Comparison of ENCODE assay signal across 7 mouse cellular contexts in the genomic region with DNA sequence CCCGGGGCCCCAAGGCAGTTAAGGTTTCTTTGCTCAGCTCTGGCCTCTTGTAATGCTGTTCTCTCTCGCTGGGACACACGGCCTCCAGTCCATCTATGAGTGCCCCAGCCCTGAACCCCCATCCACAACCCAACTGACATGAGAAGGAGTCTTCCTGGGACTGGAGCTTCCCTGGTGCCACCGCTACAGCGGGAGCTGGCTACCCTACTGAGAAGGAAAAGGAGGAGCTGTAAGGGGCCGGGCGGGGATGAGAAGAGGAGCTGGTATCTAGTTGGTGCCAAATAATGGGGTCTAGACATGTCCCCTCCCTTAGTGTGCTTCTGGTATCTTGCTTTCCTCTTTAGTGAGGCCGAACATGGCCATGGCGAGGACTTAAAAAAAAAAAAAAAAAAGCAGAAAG.
DNase-seq lines count a peak whose midpoint lies in the region; ATAC-seq and TF ChIP-seq lines count a peak whose summit lies in the region.

No protein-coding gene starts in this region.

- H3K4me2 ChIP-seq in lung, embryonic 16.5 days (ENCODE audit: low read depth, low read length): peak overlapping the region; percentile 43
- peak overlapping the region; percentile 55 for H3K4me2 ChIP-seq in embryonic facial prominence, embryonic 12.5 days (replicated peaks)
- peak overlapping the region; percentile 92 for H3K4me2 ChIP-seq in hindbrain, postnatal 0 days (ENCODE audit: low read depth, low read length)
- peak overlapping the region; percentile 90 for H3K4me2 ChIP-seq in neural tube, embryonic 15.5 days

- no peak overlapping the region for H3K9ac ChIP-seq in lung, embryonic 16.5 days (ENCODE audit: low read length)
- no peak overlapping the region; the same call in 1 of the 2 replicates for H3K9ac ChIP-seq in embryonic facial prominence, embryonic 12.5 days
- H3K9ac ChIP-seq in hindbrain, postnatal 0 days (replicated peaks; ENCODE audit: low read length): peak overlapping the region; percentile 70
- peak overlapping the region; percentile 84 for H3K9ac ChIP-seq in neural tube, embryonic 15.5 days (replicated peaks)

- 6% methylated on average over 7 of the region's 9 CpGs for WGBS in lung, embryonic 16.5 days
- WGBS in embryonic facial prominence, embryonic 12.5 days: 5% methylated on average over 9 of the region's 9 CpGs
- 8% methylated on average over 9 of the region's 9 CpGs for WGBS in hindbrain, postnatal 0 days
- 5% methylated on average over 9 of the region's 9 CpGs for WGBS in neural tube, embryonic 15.5 days

- no peaks in the 10 kb centered on the region for H3K4me1 ChIP-seq in lung, embryonic 16.5 days (replicated peaks; ENCODE audit: control insufficient read depth, insufficient read depth, low read length)
- 0 out of 2 replicates have a peak, but pooled peaks cover 3% of the 10 kb centered on the region for H3K4me1 ChIP-seq in embryonic facial prominence, embryonic 12.5 days
- H3K4me1 ChIP-seq in hindbrain, postnatal 0 days (ENCODE audit: insufficient read depth, low read length): 0 out of 2 replicates have a peak, but pooled peaks cover 12% of the 10 kb centered on the region
- peaks cover 33% of the 10 kb centered on the region for H3K4me1 ChIP-seq in neural tube, embryonic 15.5 days

- H3K9me3 ChIP-seq in lung, embryonic 16.5 days (ENCODE audit: control insufficient read depth, low read length): no peaks in the 10 kb centered on the region
- no peaks in the 10 kb centered on the region for H3K9me3 ChIP-seq in embryonic facial prominence, embryonic 12.5 days
- H3K9me3 ChIP-seq in hindbrain, postnatal 0 days (ENCODE audit: low read length): no peaks in the 10 kb centered on the region
- no peaks in the 10 kb centered on the region for H3K9me3 ChIP-seq in neural tube, embryonic 15.5 days (replicated peaks)

- H3K4me3 ChIP-seq in lung, embryonic 16.5 days (ENCODE audit: low read length): peak overlapping the region; percentile 17; the same call in 1 of the 2 replicates
- H3K4me3 ChIP-seq in embryonic facial prominence, embryonic 12.5 days: 0 out of 2 replicates have a peak overlapping the region, but pooled peaks have one; percentile 30
- peak overlapping the region; percentile 52 for H3K4me3 ChIP-seq in hindbrain, postnatal 0 days (ENCODE audit: low read length)
- H3K4me3 ChIP-seq in neural tube, embryonic 15.5 days (replicated peaks): peak overlapping the region; percentile 57

- H3K27ac ChIP-seq in lung, embryonic 16.5 days (ENCODE audit: low read length): no peak overlapping the region
- no peak overlapping the region for H3K27ac ChIP-seq in embryonic facial prominence, embryonic 12.5 days
- peak overlapping the region; percentile 67; the same call in 1 of the 2 replicates for H3K27ac ChIP-seq in hindbrain, postnatal 0 days
- peak overlapping the region; percentile 74 for H3K27ac ChIP-seq in neural tube, embryonic 15.5 days (replicated peaks)

- H3K36me3 ChIP-seq in lung, embryonic 16.5 days (ENCODE audit: control insufficient read depth, insufficient read depth, low read length): no peaks in the 10 kb centered on the region
- H3K36me3 ChIP-seq in embryonic facial prominence, embryonic 12.5 days: no peaks in the 10 kb centered on the region
- no peaks in the 10 kb centered on the region for H3K36me3 ChIP-seq in hindbrain, postnatal 0 days (ENCODE audit: insufficient read depth, low read length)
- no peaks in the 10 kb centered on the region for H3K36me3 ChIP-seq in neural tube, embryonic 15.5 days

- peaks cover 19% of the 10 kb centered on the region for H3K27me3 ChIP-seq in lung, embryonic 16.5 days (ENCODE audit: control insufficient read depth, insufficient read depth, low read depth, low read length)
- H3K27me3 ChIP-seq in embryonic facial prominence, embryonic 12.5 days: peaks cover 43% of the 10 kb centered on the region
- H3K27me3 ChIP-seq in hindbrain, postnatal 0 days (ENCODE audit: insufficient read depth, low read length): no peaks in the 10 kb centered on the region
- H3K27me3 ChIP-seq in neural tube, embryonic 15.5 days (replicated peaks): no peaks in the 10 kb centered on the region; the same call in 1 of the 2 replicates

- no peak for DNase-seq in lung, postnatal 36 days
- no peak for DNase-seq in hindbrain, postnatal 0 days (ENCODE audit: low spot score)
- no peak for DNase-seq in gastrocnemius, postnatal 4 days (ENCODE audit: low spot score in 2 of 2)
- no peak for DNase-seq in lung, postnatal 10 days

- no peak for ATAC-seq in lung, embryonic 16.5 days (ENCODE audit: low read depth)
- no peak for ATAC-seq in embryonic facial prominence, embryonic 12.5 days (ENCODE audit: insufficient number of reproducible peaks, insufficient read depth, low FRiP score, low TSS enrichment)
- peak; percentile 41 for ATAC-seq in hindbrain, postnatal 0 days
- ATAC-seq in neural tube, embryonic 15.5 days (ENCODE audit: low FRiP score): peak; percentile 42

- no peak for TF ChIP-seq CTCF in hindbrain, postnatal 0 days (IDR thresholded peaks at IDR 0.05; ENCODE audit: low read depth)

Comparison
In these comparisons a context has a peak if more than half of its experiments do, and no peak if none do; other contexts are left out.
1. ATAC-seq: peak in hindbrain, postnatal 0 days (single experiment) and neural tube, embryonic 15.5 days (single experiment); none in lung, embryonic 16.5 days (single experiment) and embryonic facial prominence, embryonic 12.5 days (single experiment).
2. H3K27ac ChIP-seq: peak in hindbrain, postnatal 0 days (single experiment) and neural tube, embryonic 15.5 days (single experiment); none in lung, embryonic 16.5 days (single experiment) and embryonic facial prominence, embryonic 12.5 days (single experiment).
3. H3K9ac ChIP-seq: peak in hindbrain, postnatal 0 days (single experiment) and neural tube, embryonic 15.5 days (single experiment); none in lung, embryonic 16.5 days (single experiment) and embryonic facial prominence, embryonic 12.5 days (single experiment).
4. Peak in every context shown above with its lines, with median percentiles within 50 percentile points of each other: H3K4me2 ChIP-seq and H3K4me3 ChIP-seq.